Mouse (Mus musculus): ENCODE measurements around the gene Slc41a2. TPM values are rescaled to one million over a fixed set of nuclear protein-coding genes. Genes with fewer than 3 reads are reported as not detected.
A peak's percentile ranks its signal among the peaks of the same experiment; 100 is the strongest.
"Not testable (repeated sequence)": the region's sequence is repeated elsewhere in the genome, so short reads cannot be mapped to it uniquely, and the experiment has no call there.

Slc41a2 gene
- polyA plus RNA-seq, 1 experiment from 2014 or later = 1.6 TPM

GRCm38 (mm10) chr10:83376911-83377682 lies 39.4 kb upstream of the Slc41a2 start:
- H3K27me3 ChIP-seq (replicated peaks; ENCODE audit: control insufficient read depth, insufficient read depth, low read length) = no peaks in the 10 kb centered on the region
- H3K9me3 ChIP-seq (ENCODE audit: control insufficient read depth, low read length) = no peaks in the 10 kb centered on the region
- 90% methylated on average over 8 of the region's 8 CpGs for WGBS
- ATAC-seq (replicated peaks; ENCODE audit: low FRiP score, low TSS enrichment, low read depth) (no peak), DNase-seq (ENCODE audit: low spot score) (peak; percentile 48)
- no peak overlapping the region for H3K4me2 ChIP-seq (ENCODE audit: low read length)
- no peak overlapping the region for H3K4me3 ChIP-seq (ENCODE audit: low read depth, low read length)
- no peak overlapping the region for H3K9ac ChIP-seq (ENCODE audit: low read length)
- no peaks in the 10 kb centered on the region for H3K4me1 ChIP-seq (replicated peaks; ENCODE audit: control insufficient read depth, insufficient read depth, low read length)
- no peak overlapping the region for H3K27ac ChIP-seq (ENCODE audit: low read depth)
- peaks cover 20% of the 10 kb centered on the region for H3K36me3 ChIP-seq (ENCODE audit: control insufficient read depth, insufficient read depth, low read length)

GRCm38 (mm10) chr10:83375458-83375857 lies 37.8 kb upstream of the Slc41a2 start:
- not testable (repeated sequence) for H3K4me3 ChIP-seq (ENCODE audit: low read depth, low read length); ATAC-seq (replicated peaks; ENCODE audit: low FRiP score, low TSS enrichment, low read depth); H3K27me3 ChIP-seq (replicated peaks; ENCODE audit: control insufficient read depth, insufficient read depth, low read length); H3K27ac ChIP-seq (ENCODE audit: low read depth); H3K9me3 ChIP-seq (ENCODE audit: control insufficient read depth, low read length); H3K4me2 ChIP-seq (ENCODE audit: low read length); H3K4me1 ChIP-seq (replicated peaks; ENCODE audit: control insufficient read depth, insufficient read depth, low read length); H3K9ac ChIP-seq (ENCODE audit: low read length)
- peak; percentile 37 for DNase-seq (ENCODE audit: low spot score)
- H3K36me3 ChIP-seq (ENCODE audit: control insufficient read depth, insufficient read depth, low read length) = peaks cover 34% of the 10 kb centered on the region
- 92% methylated on average over 5 of the region's 5 CpGs for WGBS

GRCm38 (mm10) chr10:83374045-83374656 lies 36.5 kb upstream of the Slc41a2 start:
- Histone ChIP-seq H3K4me2 (ENCODE audit: low read length) (no peak overlapping the region), H3K27ac (ENCODE audit: low read depth) (no peak overlapping the region), H3K4me3 (ENCODE audit: low read depth, low read length) (no peak overlapping the region), H3K9me3 (ENCODE audit: control insufficient read depth, low read length) (no peaks in the 10 kb centered on the region), H3K4me1 (replicated peaks; ENCODE audit: control insufficient read depth, insufficient read depth, low read length) (no peaks in the 10 kb centered on the region), H3K27me3 (replicated peaks; ENCODE audit: control insufficient read depth, insufficient read depth, low read length) (no peaks in the 10 kb centered on the region), H3K36me3 (ENCODE audit: control insufficient read depth, insufficient read depth, low read length) (peaks cover 41% of the 10 kb centered on the region), H3K9ac (ENCODE audit: low read length) (no peak overlapping the region)
- 74% methylated on average over 3 of the region's 3 CpGs for WGBS
- ATAC-seq (replicated peaks; ENCODE audit: low FRiP score, low TSS enrichment, low read depth) = peak; percentile 82
- peak; percentile 48 for DNase-seq (ENCODE audit: low spot score)

GRCm38 (mm10) chr10:83368918-83369317 lies 31.2 kb upstream of the Slc41a2 start:
- Histone ChIP-seq H3K36me3 (ENCODE audit: control insufficient read depth, insufficient read depth, low read length) (peaks cover 85% of the 10 kb centered on the region), H3K27me3 (replicated peaks; ENCODE audit: control insufficient read depth, insufficient read depth, low read length) (no peaks in the 10 kb centered on the region), H3K4me3 (ENCODE audit: low read depth, low read length) (no peak overlapping the region), H3K9me3 (ENCODE audit: control insufficient read depth, low read length) (no peaks in the 10 kb centered on the region), H3K9ac (ENCODE audit: low read length) (no peak overlapping the region), H3K4me2 (ENCODE audit: low read length) (no peak overlapping the region), H3K27ac (ENCODE audit: low read depth) (no peak overlapping the region), H3K4me1 (replicated peaks; ENCODE audit: control insufficient read depth, insufficient read depth, low read length) (no peaks in the 10 kb centered on the region)
- 66% methylated on average over 5 of the region's 5 CpGs for WGBS
- no peak for ATAC-seq (replicated peaks; ENCODE audit: low FRiP score, low TSS enrichment, low read depth)
- no peak for DNase-seq (ENCODE audit: low spot score)

- no peaks in the 10 kb centered on the region for H3K27me3 ChIP-seq (replicated peaks; ENCODE audit: control insufficient read depth, insufficient read depth, low read length)
- no peak overlapping the region for H3K27ac ChIP-seq (ENCODE audit: low read depth)
- peaks cover 6% of the 10 kb centered on the region for H3K4me1 ChIP-seq (replicated peaks; ENCODE audit: control insufficient read depth, insufficient read depth, low read length)
- WGBS = 95% methylated on average over 8 of the region's 8 CpGs
- no peak for ATAC-seq (replicated peaks; ENCODE audit: low FRiP score, low TSS enrichment, low read depth)
- H3K4me3 ChIP-seq (ENCODE audit: low read depth, low read length) = no peak overlapping the region
- H3K9ac ChIP-seq (ENCODE audit: low read length) = no peak overlapping the region
- no peak for DNase-seq (ENCODE audit: low spot score)
- H3K4me2 ChIP-seq (ENCODE audit: low read length) = no peak overlapping the region
- H3K9me3 ChIP-seq (ENCODE audit: control insufficient read depth, low read length) = no peaks in the 10 kb centered on the region
- H3K36me3 ChIP-seq (ENCODE audit: control insufficient read depth, insufficient read depth, low read length) = peaks cover 61% of the 10 kb centered on the region
Measured at GRCm38 (mm10) chr10:83363451-83363850, 25.8 kb upstream of the Slc41a2 start.

- ATAC-seq (replicated peaks; ENCODE audit: low FRiP score, low TSS enrichment, low read depth) (no peak), DNase-seq (ENCODE audit: low spot score) (no peak)
- peaks cover 45% of the 10 kb centered on the region for H3K36me3 ChIP-seq (ENCODE audit: control insufficient read depth, insufficient read depth, low read length)
- H3K9ac ChIP-seq (ENCODE audit: low read length) = no peak overlapping the region
- H3K27me3 ChIP-seq (replicated peaks; ENCODE audit: control insufficient read depth, insufficient read depth, low read length) = no peaks in the 10 kb centered on the region
- H3K4me1 ChIP-seq (replicated peaks; ENCODE audit: control insufficient read depth, insufficient read depth, low read length) = peaks cover 6% of the 10 kb centered on the region
- H3K4me2 ChIP-seq (ENCODE audit: low read length) = peak overlapping the region; percentile 62
- WGBS = 61% methylated on average over 5 of the region's 5 CpGs
- no peak overlapping the region for H3K27ac ChIP-seq (ENCODE audit: low read depth)
- no peaks in the 10 kb centered on the region for H3K9me3 ChIP-seq (ENCODE audit: control insufficient read depth, low read length)
- no peak overlapping the region for H3K4me3 ChIP-seq (ENCODE audit: low read depth, low read length)
Measured at GRCm38 (mm10) chr10:83361643-83362382, 24.1 kb upstream of the Slc41a2 start.

- WGBS = under 1% methylated on average over 40 of the region's 40 CpGs
- Histone ChIP-seq H3K27me3 (replicated peaks; ENCODE audit: control insufficient read depth, insufficient read depth, low read length) (no peaks in the 10 kb centered on the region), H3K9me3 (ENCODE audit: control insufficient read depth, low read length) (no peaks in the 10 kb centered on the region), H3K9ac (ENCODE audit: low read length) (peak overlapping the region; percentile 78), H3K4me3 (ENCODE audit: low read depth, low read length) (peak overlapping the region; percentile 85), H3K36me3 (ENCODE audit: control insufficient read depth, insufficient read depth, low read length) (peaks cover 31% of the 10 kb centered on the region), H3K4me1 (replicated peaks; ENCODE audit: control insufficient read depth, insufficient read depth, low read length) (peaks cover 6% of the 10 kb centered on the region), H3K27ac (ENCODE audit: low read depth) (peak overlapping the region; percentile 71), H3K4me2 (ENCODE audit: low read length) (peak overlapping the region; percentile 62)
- ATAC-seq (replicated peaks; ENCODE audit: low FRiP score, low TSS enrichment, low read depth) = peak; percentile 75
- DNase-seq (ENCODE audit: low spot score) = no peak
Measured at GRCm38 (mm10) chr10:83360356-83360755, 22.7 kb upstream of the Slc41a2 start.

GRCm38 (mm10) chr10:83359956-83360355 lies 22.3 kb upstream of the Slc41a2 start, which contains the start of gene D10Wsu102e:
Gene D10Wsu102e, plus strand, starts transcription at chr10:83360221.
- ATAC-seq (replicated peaks; ENCODE audit: low FRiP score, low TSS enrichment, low read depth) = peak; percentile 98

More at GRCm38 (mm10) chr10:83359956-83360355, 22.3 kb upstream of the Slc41a2 start, which contains the start of gene D10Wsu102e:
- peak within 1 kb of the TSS; percentile 78 for H3K9ac ChIP-seq (ENCODE audit: low read length)
- WGBS = under 1% methylated on average over 30 of the region's 30 CpGs
- peaks cover 6% of the 10 kb centered on the region for H3K4me1 ChIP-seq (replicated peaks; ENCODE audit: control insufficient read depth, insufficient read depth, low read length)
- H3K9me3 ChIP-seq (ENCODE audit: control insufficient read depth, low read length) = no peaks in the 10 kb centered on the region
- peak; percentile 96 for DNase-seq (ENCODE audit: low spot score)
- peak within 1 kb of the TSS; percentile 71 for H3K27ac ChIP-seq (ENCODE audit: low read depth)
- H3K27me3 ChIP-seq (replicated peaks; ENCODE audit: control insufficient read depth, insufficient read depth, low read length) = no peaks in the 10 kb centered on the region
- H3K4me3 ChIP-seq (ENCODE audit: low read depth, low read length) = peak within 1 kb of the TSS; percentile 85
- peak within 1 kb of the TSS; percentile 62 for H3K4me2 ChIP-seq (ENCODE audit: low read length)
- peaks cover 27% of the 10 kb centered on the region for H3K36me3 ChIP-seq (ENCODE audit: control insufficient read depth, insufficient read depth, low read length)
